Mouse (Mus musculus): Measurements from ENCODE around the gene Map3k3.

DNA sequence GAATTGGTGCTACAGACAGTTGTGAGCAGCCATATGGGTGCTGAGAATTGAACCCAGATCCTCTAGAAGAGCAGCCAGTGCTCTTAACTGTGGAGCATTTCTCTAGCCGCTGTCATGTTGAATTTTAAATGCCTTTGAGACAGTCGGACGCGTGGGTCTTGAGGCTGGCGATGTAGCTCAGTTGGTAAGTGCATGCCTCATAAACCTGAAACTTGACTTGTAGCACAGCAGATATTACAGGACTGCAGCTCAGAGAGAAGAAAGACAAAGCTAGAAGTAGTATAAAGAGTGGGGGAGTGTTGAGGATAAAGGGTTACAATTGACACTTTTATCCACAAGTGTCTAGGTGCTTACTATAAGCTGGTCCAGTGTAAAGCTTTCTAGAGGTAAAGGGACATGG lies 48.1 kb downstream of the Map3k3 start:
- TF ChIP-seq CHD2 (IDR thresholded peaks at IDR 0.05; ENCODE audit: low read length) = no peak
- no peak for TF ChIP-seq CTCF (conservative IDR thresholded peaks at IDR 0.05 in 1 of 2, IDR thresholded peaks at IDR 0.05 in 1 of 2; ENCODE audit: low read depth in 2 of 2, low read length in 2 of 2)
- no peak for TF ChIP-seq ZKSCAN1 (IDR thresholded peaks at IDR 0.05; ENCODE audit: borderline replicate concordance, low read depth, low read length)
- no peak for TF ChIP-seq EP300 (IDR thresholded peaks at IDR 0.05; ENCODE audit: low read length)
- no peak for TF ChIP-seq HCFC1 (IDR thresholded peaks at IDR 0.05; ENCODE audit: low read depth, low read length)
- no peak for TF ChIP-seq USF1 (IDR thresholded peaks at IDR 0.05; ENCODE audit: low read depth, low read length)
- no peak for TF ChIP-seq POLR2AphosphoS2 (IDR thresholded peaks at IDR 0.05; ENCODE audit: low read depth, low read length)
- TF ChIP-seq RAD21 (IDR thresholded peaks at IDR 0.05; ENCODE audit: low read depth, low read length) = no peak
- TF ChIP-seq TCF12 (IDR thresholded peaks at IDR 0.05; ENCODE audit: low read depth, low read length) = no peak
- no peak for TF ChIP-seq CHD1 (IDR thresholded peaks at IDR 0.05; ENCODE audit: low read depth, low read length)
- TF ChIP-seq POLR2A (IDR thresholded peaks at IDR 0.05; ENCODE audit: low read depth, low read length) = no peak
